Mouse (Mus musculus) kidney, embryonic 14.5 days (tissue): ENCODE results near the gene Lin52. TPM values are rescaled to one million over a fixed set of nuclear protein-coding genes. Genes with fewer than 3 reads are reported as not detected.
A peak's percentile ranks its signal among the peaks of the same experiment; 100 is the strongest.

Source experiments
- ATAC-seq: fragments of 200-750 bp; cut with Nextera tagmentation; 2 replicates; pipeline ENCODE4 v1.8.0; 2017; ENCODE audit warnings: moderate number of reproducible peaks, mild to moderate bottlenecking, moderate TSS enrichment, moderate library complexity; ENCODE audit not compliant: low FRiP score, low TSS enrichment
- H3K27ac ChIP-seq: fragments of 300-500 bp; sonication (generic); 2 replicates; pipeline ENCODE4 v1.5.1; 2014; ENCODE audit warnings: low read depth, mild to moderate bottlenecking, low read length, moderate library complexity, mixed read lengths
- H3K27me3 ChIP-seq: fragments of 300-500 bp; sonication (generic); 2 replicates; pipeline ENCODE4 v1.6.1; 2014; ENCODE audit warnings: mild to moderate bottlenecking, low read length; ENCODE audit not compliant: control insufficient read depth, insufficient read depth
- H3K36me3 ChIP-seq: fragments of 300-500 bp; sonication (generic); 2 replicates; pipeline ENCODE4 v1.6.1; 2014; ENCODE audit warnings: low read length, mixed read lengths; ENCODE audit not compliant: control insufficient read depth, insufficient read depth
- H3K4me1 ChIP-seq: fragments of 300-500 bp; sonication (generic); 2 replicates; pipeline ENCODE4 v1.6.1; 2014; ENCODE audit warnings: low read length, mixed read lengths; ENCODE audit not compliant: control insufficient read depth, insufficient read depth
- H3K4me2 ChIP-seq: fragments of 300-500 bp; sonication (generic); replicated peaks from 2 replicates; pipeline ENCODE4 v1.6.1; 2014; ENCODE audit warnings: low read depth, mild to moderate bottlenecking, low read length
- H3K4me3 ChIP-seq: fragments of 300-500 bp; sonication (generic); 2 replicates; pipeline ENCODE4 v1.5.1; 2014; ENCODE audit warnings: mild to moderate bottlenecking, low read length
- H3K9ac ChIP-seq: fragments of 300-500 bp; sonication (generic); 2 replicates; pipeline ENCODE4 v1.6.1; 2014; ENCODE audit warnings: low read depth, mild to moderate bottlenecking, low read length, moderate library complexity
- H3K9me3 ChIP-seq: fragments of 300-500 bp; sonication (generic); 2 replicates; pipeline ENCODE4 v1.6.1; 2016; ENCODE audit warnings: low read length; ENCODE audit not compliant: control insufficient read depth
- WGBS: fragments of 180-500 bp; shearing (Covaris S2); extraction: QIAGEN DNeasy Blood & Tissue Kit; methylation state at CpG from one replicate; pipeline ENCODE4 v1.1.7; 2014; 5-methylcytosine and 5-hydroxymethylcytosine counted together
- polyA plus RNA-seq: library from polyadenylated mRNA; unstranded; fragments of >200 nt; fragmentation: Nextera tagmentation; extraction: Ambion mirVana; gene quantifications from 2 replicates; pipeline ENCODE4 v1.2.1, GENCODE M21; 2014

Gene Lin52
- polyA plus RNA-seq, 1 experiment from 2014 or later, result 23.2 TPM

DNA sequence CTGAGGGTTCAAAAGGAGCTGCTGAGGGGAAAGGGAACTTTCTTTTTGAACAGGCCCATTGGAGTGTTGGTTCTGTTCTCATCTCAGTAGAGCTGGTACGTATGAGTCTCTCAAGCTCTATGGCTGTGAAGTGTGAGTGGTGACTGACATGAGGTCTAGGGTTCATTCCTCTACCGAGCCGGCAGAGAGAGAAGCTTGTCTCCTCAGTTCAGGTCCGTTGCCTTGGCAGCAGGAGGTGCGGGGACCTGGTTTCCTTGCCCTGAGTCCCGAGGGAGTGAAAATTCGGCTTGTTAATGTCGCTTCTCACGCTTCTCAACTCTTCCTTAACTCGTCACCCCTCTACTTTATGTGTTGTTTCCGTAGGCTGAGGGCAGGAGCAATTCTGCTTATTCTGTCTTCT is 579 bp downstream of the Lin52 start:
- no peaks in the 10 kb centered on the region for H3K27me3 ChIP-seq
- H3K4me1 ChIP-seq, result 0 out of 2 replicates have a peak, but pooled peaks cover 3% of the 10 kb centered on the region
- peaks cover under 1% of the 10 kb centered on the region for H3K36me3 ChIP-seq
- H3K9ac ChIP-seq, result peak overlapping the region; percentile 53
- peak overlapping the region; percentile 71 for H3K4me2 ChIP-seq
- WGBS, result under 1% methylated on average over 11 of the region's 11 CpGs
- 0 out of 2 replicates have a peak overlapping the region, but pooled peaks have one; percentile 9 for H3K27ac ChIP-seq
- H3K4me3 ChIP-seq, result peak overlapping the region; percentile 65
- H3K9me3 ChIP-seq, result no peaks in the 10 kb centered on the region
- no peak for ATAC-seq

DNA sequence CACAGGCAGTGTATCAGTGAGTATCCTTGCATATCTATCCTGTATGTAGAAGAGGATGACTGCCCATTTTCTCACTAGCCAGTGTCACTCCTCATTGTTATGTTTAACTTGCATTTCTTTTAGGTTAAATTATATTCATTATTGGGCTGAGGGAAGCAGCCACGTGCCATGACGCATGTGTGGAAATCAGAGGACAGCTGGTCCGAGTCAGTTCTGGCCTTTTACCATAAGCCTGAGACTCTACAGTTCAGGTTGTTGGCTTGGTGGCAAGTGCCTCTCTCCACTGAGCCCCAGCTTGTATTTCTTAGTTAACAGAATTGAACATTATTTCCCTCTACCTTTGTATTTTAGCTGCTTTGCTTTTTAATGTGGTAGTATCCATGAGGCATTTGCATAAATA is 5.7 kb downstream of the Lin52 start:
- no peak overlapping the region for H3K27ac ChIP-seq
- H3K9ac ChIP-seq, result no peak overlapping the region
- ATAC-seq, result no peak
- WGBS, result 91% methylated on average over 3 of the region's 3 CpGs
- H3K4me3 ChIP-seq, result no peak overlapping the region
- 0 out of 2 replicates have a peak, but pooled peaks cover 3% of the 10 kb centered on the region for H3K4me1 ChIP-seq
- peaks cover 32% of the 10 kb centered on the region for H3K36me3 ChIP-seq
- no peaks in the 10 kb centered on the region for H3K9me3 ChIP-seq
- no peaks in the 10 kb centered on the region for H3K27me3 ChIP-seq
- H3K4me2 ChIP-seq, result no peak overlapping the region

DNA sequence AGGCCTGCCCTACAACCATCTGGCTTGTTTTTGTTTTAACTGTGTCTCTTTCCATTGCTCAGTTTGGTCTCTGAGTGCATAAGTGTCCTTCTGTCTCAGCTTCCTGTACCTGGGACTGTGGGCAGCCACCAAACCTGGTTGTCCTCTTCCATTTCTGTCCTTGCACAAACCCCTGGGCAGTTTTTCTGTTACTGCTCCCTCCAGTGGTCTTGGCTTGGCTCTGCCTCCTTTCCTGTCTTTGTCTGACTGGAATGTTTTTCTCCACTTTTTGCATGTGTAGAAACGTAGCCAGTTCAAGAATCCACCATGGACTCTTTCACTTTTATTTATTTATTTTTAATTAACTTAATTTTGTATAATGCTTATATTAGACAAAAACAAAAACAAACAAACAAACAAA is 8.6 kb downstream of the Lin52 start:
- Histone ChIP-seq H3K4me3 (no peak overlapping the region), H3K9me3 (no peaks in the 10 kb centered on the region), H3K4me2 (no peak overlapping the region), H3K27me3 (no peaks in the 10 kb centered on the region), H3K4me1 (no peaks in the 10 kb centered on the region), H3K9ac (no peak overlapping the region), H3K27ac (no peak overlapping the region), H3K36me3 (peaks cover 59% of the 10 kb centered on the region)
- no peak for ATAC-seq
- 66% methylated on average over 1 of the region's 1 CpGs for WGBS

DNA sequence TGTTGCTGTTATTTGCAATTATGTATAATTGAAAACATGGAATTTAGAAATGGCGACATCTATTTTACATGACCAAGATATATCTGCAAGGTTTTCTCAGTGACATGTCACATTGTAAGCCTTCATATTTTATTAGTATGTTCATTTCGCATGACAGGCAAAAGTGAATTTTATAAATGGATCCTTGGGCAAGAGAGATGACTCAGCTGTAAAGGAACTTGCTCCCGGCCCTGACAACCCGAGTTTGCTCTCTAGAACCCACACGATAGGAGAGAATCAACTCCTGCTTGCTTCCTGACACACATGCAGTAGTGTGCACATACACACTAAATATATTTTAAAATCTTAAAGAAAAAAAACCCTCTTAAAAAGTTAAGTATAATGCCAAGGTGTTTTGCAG is 10.2 kb downstream of the Lin52 start:
- Histone ChIP-seq H3K4me1 (no peaks in the 10 kb centered on the region), H3K4me2 (no peak overlapping the region), H3K27me3 (no peaks in the 10 kb centered on the region), H3K9me3 (no peaks in the 10 kb centered on the region), H3K36me3 (peaks cover 60% of the 10 kb centered on the region), H3K27ac (no peak overlapping the region), H3K4me3 (no peak overlapping the region), H3K9ac (no peak overlapping the region)
- WGBS, result 88% methylated on average over 5 of the region's 5 CpGs
- ATAC-seq, result no peak

DNA sequence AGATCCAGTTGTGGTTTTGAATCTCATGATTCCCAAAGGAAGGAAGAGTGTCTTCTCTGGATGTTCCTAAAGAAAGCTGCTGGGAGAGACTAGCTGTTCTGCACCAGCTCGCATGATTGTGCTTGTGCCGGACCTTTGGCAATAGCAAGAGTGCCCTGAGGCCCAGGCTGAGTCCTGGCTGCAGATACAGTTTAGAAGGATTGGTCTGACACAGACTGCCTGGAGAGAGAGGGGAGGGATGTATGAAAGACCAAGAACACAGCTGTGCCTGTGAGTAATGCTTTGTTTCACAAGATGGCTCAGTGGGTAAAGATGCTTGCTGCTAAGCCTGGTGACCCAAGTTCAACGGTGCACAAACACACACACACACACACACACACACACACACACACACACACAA is 11.6 kb downstream of the Lin52 start:
- H3K27ac ChIP-seq, result no peak overlapping the region
- ATAC-seq, result no peak
- no peak overlapping the region for H3K4me3 ChIP-seq
- no peaks in the 10 kb centered on the region for H3K27me3 ChIP-seq
- WGBS, result 96% methylated on average over 3 of the region's 3 CpGs
- no peaks in the 10 kb centered on the region for H3K4me1 ChIP-seq
- H3K4me2 ChIP-seq, result no peak overlapping the region
- no peaks in the 10 kb centered on the region for H3K9me3 ChIP-seq
- peaks cover 54% of the 10 kb centered on the region for H3K36me3 ChIP-seq
- no peak overlapping the region for H3K9ac ChIP-seq

DNA sequence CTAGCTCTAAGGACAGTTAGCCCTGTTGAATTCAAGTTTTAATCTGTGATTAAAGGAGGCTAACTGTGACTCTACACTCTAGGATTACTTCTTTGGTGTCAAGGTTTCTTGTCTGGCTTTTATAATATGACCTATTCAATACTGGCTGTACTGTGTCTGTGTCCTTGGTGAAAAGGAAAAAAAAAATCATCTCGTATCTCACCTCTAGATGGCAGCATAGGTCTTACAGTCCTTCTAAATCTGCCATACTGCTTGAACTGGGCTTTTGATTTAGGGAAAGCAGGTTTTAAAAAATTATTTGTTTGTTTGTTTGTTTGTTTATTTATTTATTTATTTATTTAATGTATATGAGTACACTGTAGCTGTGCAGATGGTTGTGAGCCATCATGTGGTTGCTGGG is 17.5 kb downstream of the Lin52 start:
- no peaks in the 10 kb centered on the region for H3K27me3 ChIP-seq
- H3K4me1 ChIP-seq, result no peaks in the 10 kb centered on the region
- H3K4me3 ChIP-seq, result no peak overlapping the region
- H3K36me3 ChIP-seq, result peaks cover 33% of the 10 kb centered on the region
- H3K4me2 ChIP-seq, result no peak overlapping the region
- H3K9ac ChIP-seq, result no peak overlapping the region
- 0% methylated on average over 1 of the region's 1 CpGs for WGBS
- ATAC-seq, result no peak
- no peaks in the 10 kb centered on the region for H3K9me3 ChIP-seq
- H3K27ac ChIP-seq, result no peak overlapping the region

DNA sequence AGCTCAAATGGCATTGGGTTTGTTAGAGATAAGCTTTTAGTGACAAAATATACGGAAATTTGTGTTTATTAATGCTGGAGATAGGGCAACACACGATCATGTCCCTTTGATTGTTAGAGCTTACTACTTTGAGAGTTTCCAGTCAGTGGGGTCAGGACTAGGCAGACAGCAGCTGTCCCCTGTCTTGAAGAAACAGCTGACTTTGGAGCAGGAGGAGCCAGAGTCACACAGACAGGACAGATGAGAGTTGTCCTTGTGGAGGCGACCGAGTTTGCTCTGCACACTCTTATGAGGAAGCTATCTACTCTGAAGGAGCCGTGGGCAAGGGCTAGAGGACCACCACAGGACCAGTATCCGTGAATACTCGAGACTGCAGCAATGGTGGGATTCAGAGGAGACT is 27.7 kb downstream of the Lin52 start:
- Histone ChIP-seq H3K36me3 (0 out of 2 replicates have a peak, but pooled peaks cover 2% of the 10 kb centered on the region), H3K9ac (no peak overlapping the region), H3K9me3 (no peaks in the 10 kb centered on the region), H3K4me2 (no peak overlapping the region), H3K27me3 (no peaks in the 10 kb centered on the region), H3K4me3 (no peak overlapping the region), H3K4me1 (no peaks in the 10 kb centered on the region), H3K27ac (no peak overlapping the region)
- no peak for ATAC-seq
- 74% methylated on average over 7 of the region's 7 CpGs for WGBS

DNA sequence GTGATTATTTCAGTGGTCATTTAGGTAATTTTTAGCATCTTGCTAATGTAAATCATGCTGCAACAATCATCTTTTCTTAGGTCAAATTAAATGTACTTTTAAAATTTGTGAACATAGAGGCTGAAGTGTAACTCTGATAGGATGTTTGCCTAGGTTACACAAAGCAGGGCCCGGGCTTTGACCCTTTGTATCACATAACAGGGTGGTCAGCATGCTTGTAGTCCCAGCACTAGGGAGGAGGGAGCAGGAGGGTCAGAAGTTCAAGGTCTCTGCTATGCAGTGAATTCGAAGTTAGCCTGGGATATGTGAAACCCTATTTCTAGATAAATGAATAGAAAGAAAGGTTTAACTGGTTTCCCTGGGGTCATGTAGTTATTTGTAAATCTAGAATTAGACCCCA is 30.0 kb downstream of the Lin52 start:
- ATAC-seq, result no peak
- Histone ChIP-seq H3K4me1 (no peaks in the 10 kb centered on the region), H3K9me3 (no peaks in the 10 kb centered on the region), H3K9ac (no peak overlapping the region), H3K27ac (no peak overlapping the region), H3K4me2 (no peak overlapping the region), H3K4me3 (no peak overlapping the region), H3K36me3 (no peaks in the 10 kb centered on the region), H3K27me3 (no peaks in the 10 kb centered on the region)
- 33% methylated on average over 2 of the region's 2 CpGs for WGBS

DNA sequence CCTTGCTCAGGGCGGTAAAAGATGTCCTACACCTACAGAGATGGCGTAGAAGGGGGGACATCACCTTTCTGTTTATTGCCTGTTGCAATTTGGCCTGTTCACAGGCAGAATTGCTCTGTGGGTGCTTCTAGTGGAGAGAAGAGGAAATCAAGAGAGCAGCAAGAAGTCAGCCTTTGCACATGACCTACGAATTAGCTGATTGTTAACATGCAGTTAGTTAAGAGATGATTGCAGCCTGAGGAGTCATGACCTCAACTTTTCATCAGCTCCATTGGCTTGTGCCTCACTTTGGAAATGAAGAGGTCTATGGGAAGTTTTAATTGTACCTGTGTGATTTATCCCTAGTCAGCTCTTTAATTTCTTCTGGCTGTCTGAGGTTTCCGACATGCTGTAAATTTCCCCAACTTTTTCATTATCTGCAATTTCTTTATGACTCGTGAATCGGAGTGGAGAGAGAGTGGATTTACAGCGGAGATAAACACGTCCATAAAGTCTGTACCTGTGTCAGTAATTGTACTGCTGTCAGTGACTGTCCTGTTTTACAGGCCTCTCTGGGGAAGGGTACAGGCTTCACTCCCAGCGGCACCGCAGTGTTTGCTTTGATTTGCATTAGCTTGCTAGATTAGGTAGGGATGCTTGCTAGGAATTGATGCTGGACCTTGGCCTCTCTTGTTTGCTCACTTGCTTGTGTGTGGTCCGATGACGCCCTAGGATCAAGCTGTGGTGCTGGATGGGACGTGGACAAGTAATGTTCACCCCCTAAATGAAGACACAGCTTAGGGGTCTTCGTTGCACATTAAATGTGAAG is 31.8 kb downstream of the Lin52 start:
- no peaks in the 10 kb centered on the region for H3K9me3 ChIP-seq
- H3K4me3 ChIP-seq, result no peak overlapping the region
- H3K36me3 ChIP-seq, result no peaks in the 10 kb centered on the region
- ATAC-seq, result peak; percentile 76
- WGBS, result 32% methylated on average over 14 of the region's 14 CpGs
- H3K4me2 ChIP-seq, result no peak overlapping the region
- H3K27ac ChIP-seq, result no peak overlapping the region
- H3K9ac ChIP-seq, result no peak overlapping the region
- peaks cover 8% of the 10 kb centered on the region; the same call in 1 of the 2 replicates for H3K4me1 ChIP-seq
- no peaks in the 10 kb centered on the region for H3K27me3 ChIP-seq
